ENCODE assay signal across 7 mouse cellular contexts in genomic region chr19:55103081-55103830, GRCm38 (mm10). TPM values are rescaled to one million over a fixed set of nuclear protein-coding genes. Genes with fewer than 3 reads are reported as not detected.
DNase-seq lines count a peak whose midpoint lies in the region; TF ChIP-seq lines count a peak whose summit lies in the region.

No protein-coding gene starts in this region.

- H3K4me3 ChIP-seq in thymus, adult 2 months (ENCODE audit: control insufficient read depth, insufficient read depth, low read length) = no peak overlapping the region
- H3K4me3 ChIP-seq in embryonic fibroblast, embryonic 13.5 days (ENCODE audit: insufficient read depth, low read length) = no peak overlapping the region
- no peak overlapping the region for H3K4me3 ChIP-seq in forebrain, embryonic 10.5 days

- DNase-seq in thymus, adult 2 months = no peak
- no peak for DNase-seq in thymus, postnatal 25 days
- DNase-seq in heart, postnatal 10 days = peak; percentile 90
- peak; percentile 23 to 39 for DNase-seq in left cerebral cortex, postnatal 36 days (ENCODE audit: low spot score in 2 of 2)
- DNase-seq in retina, embryonic 14.5 days (ENCODE audit: low spot score) = peak; percentile 79
- DNase-seq in forebrain, embryonic 10.5 days (ENCODE audit: extremely low spot score, low spot score) = no peak

- peaks cover 11% of the 10 kb centered on the region for H3K4me1 ChIP-seq in thymus, adult 2 months (replicated peaks; ENCODE audit: control insufficient read depth, insufficient read depth, low read length)
- H3K4me1 ChIP-seq in embryonic fibroblast, embryonic 13.5 days (ENCODE audit: control insufficient read depth, insufficient read depth, low read length) = no peaks in the 10 kb centered on the region
- peaks cover 14% of the 10 kb centered on the region for H3K4me1 ChIP-seq in forebrain, embryonic 10.5 days

- H3K27me3 ChIP-seq in thymus, adult 2 months (ENCODE audit: control insufficient read depth, insufficient read depth, low read length) = no peaks in the 10 kb centered on the region
- peaks cover 5% of the 10 kb centered on the region; the same call in 1 of the 2 replicates for H3K27me3 ChIP-seq in forebrain, embryonic 10.5 days (ENCODE audit: poor library complexity, severe bottlenecking)

- H3K36me3 ChIP-seq in thymus, adult 2 months (ENCODE audit: control insufficient read depth, insufficient read depth, low read length) = no peaks in the 10 kb centered on the region
- H3K36me3 ChIP-seq in forebrain, embryonic 10.5 days (replicated peaks) = no peaks in the 10 kb centered on the region

- intact Hi-C loops in heart, postnatal 10 days (cut with DNase I) = loop anchor here (10.0 kb wide), 1 partner anchor 202 kb away; no protein-coding TSS in a partner anchor
- intact Hi-C loops in left cerebral cortex, postnatal 36 days (cut with DNase I) = no loop called here

- no peak for TF ChIP-seq CTCF in thymus, adult 2 months (IDR thresholded peaks at IDR 0.05; ENCODE audit: borderline replicate concordance, control insufficient read depth, extremely low read depth, insufficient read depth, low read length, poor library complexity)
- TF ChIP-seq CTCF in embryonic fibroblast, embryonic 13.5 days (IDR thresholded peaks at IDR 0.05; ENCODE audit: borderline replicate concordance, insufficient read depth, low read length) = no peak

- WGBS in thymus, adult 2 months = 79% methylated on average over 11 of the region's 11 CpGs
- 73% methylated on average over 11 of the region's 11 CpGs for WGBS in forebrain, embryonic 10.5 days

- H3K27ac ChIP-seq in thymus, adult 2 months (ENCODE audit: control insufficient read depth, insufficient read depth, low read length) = peak overlapping the region; percentile 15; the same call in 1 of the 2 replicates
- peak overlapping the region; percentile 51 for H3K27ac ChIP-seq in embryonic fibroblast, embryonic 13.5 days (ENCODE audit: insufficient read depth, low read length)
- H3K27ac ChIP-seq in forebrain, embryonic 10.5 days = no peak overlapping the region

- no peak for TF ChIP-seq POLR2A in thymus, adult 2 months (IDR thresholded peaks at IDR 0.05; ENCODE audit: control insufficient read depth, extremely low read depth, insufficient read depth, low read length, poor library complexity)
- no peak for TF ChIP-seq POLR2A in embryonic fibroblast, embryonic 13.5 days (IDR thresholded peaks at IDR 0.05; ENCODE audit: low read depth, low read length)

- H3K9me3 ChIP-seq in forebrain, embryonic 10.5 days = no peaks in the 10 kb centered on the region

RNA-seq across cellular contexts. Expression of gene Gpam, which starts 23.8 kb away (rescaled TPM):
- polyA plus RNA-seq in thymus, adult 2 months (2012; rRNA removed) = 20.0 and 24.1 TPM in 2 replicates
- 12.1 and 13.7 TPM in 2 replicates for polyA plus RNA-seq in embryonic fibroblast, embryonic 13.5 days (2011; ENCODE audit: insufficient read length, low read depth, missing spikeins)
- 100 to 1,000 TPM; 128 to 164 TPM for total RNA-seq in heart, postnatal 10 days (2021)
- 10 to 100 TPM; 42.0 to 43.0 TPM for total RNA-seq in left cerebral cortex, postnatal 36 days (2021)
- polyA plus RNA-seq in forebrain, embryonic 10.5 days (2016; fragmentation: Nextera tagmentation; extraction: Ambion mirVana) = 21.5 and 22.4 TPM in 2 replicates

Comparison
In these comparisons a context has a peak if more than half of its experiments do, and no peak if none do; other contexts are left out.
1. DNase-seq: peak in heart, postnatal 10 days (2 of 2), left cerebral cortex, postnatal 36 days (2 of 2) and retina, embryonic 14.5 days (single experiment); none in thymus, adult 2 months (single experiment), thymus, postnatal 25 days (single experiment) and forebrain, embryonic 10.5 days (single experiment).